Mouse (Mus musculus) intestine, postnatal 0 days (tissue): Measurements from ENCODE around the gene Smyd4. TPM values are rescaled to one million over a fixed set of nuclear protein-coding genes. Genes with fewer than 3 reads are reported as not detected.
A peak's percentile ranks its signal among the peaks of the same experiment; 100 is the strongest.

Experiments used
- ATAC-seq: fragments of 200-750 bp; cut with Nextera tagmentation; 2 replicates; pipeline ENCODE4 v1.8.0; 2017; ENCODE audit warnings: mild to moderate bottlenecking, moderate TSS enrichment, moderate library complexity
- H3K27ac ChIP-seq: fragments of 300-500 bp; sonication (generic); 2 replicates; pipeline ENCODE4 v1.5.1; 2014; ENCODE audit warnings: mild to moderate bottlenecking, low read depth, low read length, moderate library complexity
- H3K27me3 ChIP-seq: fragments of 300-500 bp; sonication (generic); replicated peaks from 2 replicates; pipeline ENCODE4 v1.6.1; 2014; ENCODE audit warnings: low read length, mixed read lengths; ENCODE audit not compliant: control insufficient read depth, insufficient read depth
- H3K36me3 ChIP-seq: fragments of 300-500 bp; sonication (generic); 2 replicates; pipeline ENCODE4 v1.6.1; 2014; ENCODE audit warnings: mild to moderate bottlenecking, moderate library complexity; ENCODE audit not compliant: control insufficient read depth, insufficient read depth
- H3K4me1 ChIP-seq: fragments of 300-500 bp; sonication (generic); replicated peaks from 2 replicates; pipeline ENCODE4 v1.6.1; 2014; ENCODE audit warnings: antibody characterized with exemption, low read length, mixed read lengths; ENCODE audit not compliant: control insufficient read depth, insufficient read depth
- H3K4me2 ChIP-seq: fragments of 300-500 bp; sonication (generic); replicated peaks from 2 replicates; pipeline ENCODE4 v1.6.1; 2014; ENCODE audit warnings: low read depth, mild to moderate bottlenecking, moderate library complexity
- H3K4me3 ChIP-seq: fragments of 300-500 bp; sonication (generic); 2 replicates; pipeline ENCODE4 v1.5.1; 2014; ENCODE audit warnings: low read depth, low read length
- H3K9ac ChIP-seq: fragments of 300-500 bp; sonication (generic); 2 replicates; pipeline ENCODE4 v1.6.1; 2014; ENCODE audit warnings: mild to moderate bottlenecking, low read depth, low read length
- H3K9me3 ChIP-seq: fragments of 300-500 bp; sonication (generic); 2 replicates; pipeline ENCODE4 v1.6.1; 2016; ENCODE audit warnings: mixed run types; ENCODE audit not compliant: control insufficient read depth
- CTCF ChIP-seq: sonication (generic); IDR thresholded peaks from 2 replicates; pipeline ENCODE4 v1.5.1; 2016; ENCODE audit warnings: low read depth, mild to moderate bottlenecking, control low read depth, antibody characterized with exemption, moderate library complexity
- WGBS: fragments of 180-500 bp; shearing (Covaris S2); extraction: QIAGEN DNeasy Blood & Tissue Kit; methylation state at CpG from one replicate; pipeline ENCODE4 v1.1.7; 2014; 5-methylcytosine and 5-hydroxymethylcytosine counted together
- polyA plus RNA-seq: library from polyadenylated mRNA; unstranded; fragments of >200 nt; fragmentation: Nextera tagmentation; extraction: Ambion mirVana; gene quantifications from 2 replicates; pipeline ENCODE4 v1.2.1, GENCODE M21; 2015

Gene Smyd4
- polyA plus RNA-seq, result 3.1 and 3.4 TPM in 2 replicates

DNA sequence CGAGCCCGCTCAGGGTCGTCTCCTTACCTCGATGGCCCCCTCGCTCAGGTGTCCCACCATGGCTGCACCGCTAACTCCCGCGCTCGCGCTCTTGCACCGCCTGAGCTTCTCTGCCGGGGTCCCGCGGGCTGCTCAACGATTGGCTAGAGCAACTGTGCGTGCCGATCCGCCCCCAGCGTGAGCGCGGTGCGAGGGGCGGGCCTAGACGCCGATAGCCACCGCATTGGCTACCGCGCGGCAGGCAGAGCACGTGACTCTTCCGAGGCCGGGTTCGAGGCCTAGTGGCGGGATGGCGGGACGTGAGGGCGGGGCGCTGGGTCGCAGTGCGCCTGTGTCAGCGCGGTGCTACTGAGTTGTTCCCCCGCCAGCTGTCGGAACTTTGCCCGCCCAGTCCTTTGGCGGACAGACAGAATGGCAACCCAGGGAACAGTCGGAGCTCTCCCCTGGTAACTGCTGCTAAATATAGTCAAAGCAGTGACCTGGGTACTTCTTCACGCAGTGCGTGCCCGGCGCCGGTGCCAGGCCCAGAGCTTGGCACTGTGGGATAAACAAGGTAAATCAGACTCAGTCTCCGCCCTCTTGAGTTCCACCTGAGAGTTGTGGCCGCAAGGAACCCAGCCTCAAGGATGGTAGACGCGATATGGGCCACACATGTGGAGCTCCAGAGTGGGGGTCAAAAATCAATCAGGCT lies at the start of gene Smyd4, which contains the start of gene Rpa1:
Smyd4 (plus strand) TSS at position 235 of the 691 bp plus-strand sequence.
Rpa1 (minus strand) TSS at position 126 of the 691 bp plus-strand sequence.
- peak; percentile 99 for ATAC-seq
- under 1% methylated on average over 55 of the region's 56 CpGs for WGBS
- H3K27ac ChIP-seq, result peak within 1 kb of the TSS; percentile 46; the same call in 1 of the 2 replicates
- H3K9ac ChIP-seq, result peak within 1 kb of the TSS; percentile 66
- H3K27me3 ChIP-seq, result no peaks in the 10 kb centered on the region
- H3K4me1 ChIP-seq, result no peaks in the 10 kb centered on the region
- H3K4me2 ChIP-seq, result peak within 1 kb of the TSS; percentile 89
- no peaks in the 10 kb centered on the region for H3K36me3 ChIP-seq
- H3K4me3 ChIP-seq, result peak within 1 kb of the TSS; percentile 76
- TF ChIP-seq CTCF, result peak; percentile 14
- no peaks in the 10 kb centered on the region for H3K9me3 ChIP-seq

DNA sequence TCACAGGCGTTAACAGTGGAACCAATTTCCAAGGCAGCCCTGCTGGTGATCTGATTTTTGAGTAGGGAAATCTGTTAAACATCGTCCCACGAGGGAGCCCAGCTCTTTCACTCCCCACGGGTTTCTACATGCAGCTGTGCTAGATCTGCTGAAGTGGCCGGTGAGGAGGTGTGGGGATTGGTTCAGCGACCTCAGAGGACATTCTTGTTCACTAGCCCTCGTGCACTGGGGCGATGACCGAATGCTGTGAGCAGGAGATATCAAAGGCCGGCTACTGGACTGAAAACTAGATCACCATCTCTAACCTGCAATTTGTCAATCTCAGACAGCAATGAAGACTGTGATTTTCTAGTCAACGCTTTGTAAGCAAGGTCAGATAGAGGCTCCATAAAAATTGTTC lies 49.7 kb upstream of the Smyd4 start:
- H3K9ac ChIP-seq, result no peak overlapping the region
- WGBS, result 36% methylated on average over 11 of the region's 11 CpGs
- peak overlapping the region; percentile 15; the same call in 1 of the 2 replicates for H3K27ac ChIP-seq
- H3K36me3 ChIP-seq, result peaks cover 34% of the 10 kb centered on the region
- no peaks in the 10 kb centered on the region for H3K9me3 ChIP-seq
- 0 out of 2 replicates have a peak, but pooled peaks cover 3% of the 10 kb centered on the region for H3K27me3 ChIP-seq
- ATAC-seq, result no peak
- H3K4me3 ChIP-seq, result no peak overlapping the region
- no peaks in the 10 kb centered on the region for H3K4me1 ChIP-seq
- no peak overlapping the region for H3K4me2 ChIP-seq
- TF ChIP-seq CTCF, result no peak

- Histone ChIP-seq H3K9ac (no peak overlapping the region), H3K36me3 (peaks cover 34% of the 10 kb centered on the region), H3K4me1 (no peaks in the 10 kb centered on the region), H3K9me3 (no peaks in the 10 kb centered on the region), H3K4me3 (no peak overlapping the region), H3K27me3 (0 out of 2 replicates have a peak, but pooled peaks cover 3% of the 10 kb centered on the region), H3K27ac (no peak overlapping the region), H3K4me2 (no peak overlapping the region)
- ATAC-seq, result no peak
- TF ChIP-seq CTCF, result no peak
- WGBS, result 82% methylated on average over 10 of the region's 10 CpGs
Measured at GRCm38 (mm10) chr11:75299786-75300185, 48.4 kb upstream of the Smyd4 start.

GRCm38 (mm10) chr11:75300954-75301353 lies 47.3 kb upstream of the Smyd4 start:
- no peak overlapping the region for H3K4me2 ChIP-seq
- no peak overlapping the region for H3K9ac ChIP-seq
- no peak for ATAC-seq
- WGBS, result 89% methylated on average over 9 of the region's 9 CpGs
- H3K4me1 ChIP-seq, result no peaks in the 10 kb centered on the region
- TF ChIP-seq CTCF, result no peak
- H3K9me3 ChIP-seq, result no peaks in the 10 kb centered on the region
- 0 out of 2 replicates have a peak, but pooled peaks cover 3% of the 10 kb centered on the region for H3K27me3 ChIP-seq
- H3K36me3 ChIP-seq, result peaks cover 43% of the 10 kb centered on the region
- H3K27ac ChIP-seq, result no peak overlapping the region
- no peak overlapping the region for H3K4me3 ChIP-seq

DNA sequence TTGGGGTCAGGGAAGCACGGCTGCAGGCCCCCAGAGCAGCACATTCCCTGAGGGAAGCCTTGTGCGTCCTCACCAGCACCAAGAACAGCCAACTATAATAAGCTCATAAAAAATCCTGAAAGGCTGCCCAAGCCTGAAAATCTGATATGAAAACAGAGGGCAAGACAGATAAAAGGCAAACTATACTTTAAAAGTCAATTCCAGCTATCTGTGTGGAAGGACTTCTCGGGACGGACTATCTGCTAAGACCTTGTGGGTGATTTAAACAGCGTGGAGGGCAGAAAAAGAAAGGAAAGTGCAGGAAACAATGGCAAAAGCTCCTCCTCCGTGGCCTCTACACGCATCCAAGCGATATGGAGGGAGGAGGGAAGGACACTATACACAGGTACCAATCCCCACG lies 43.4 kb upstream of the Smyd4 start:
- TF ChIP-seq CTCF, result no peak
- Histone ChIP-seq H3K4me1 (no peaks in the 10 kb centered on the region), H3K36me3 (peaks cover 64% of the 10 kb centered on the region), H3K9ac (no peak overlapping the region), H3K4me3 (no peak overlapping the region), H3K27me3 (no peaks in the 10 kb centered on the region), H3K27ac (no peak overlapping the region), H3K9me3 (no peaks in the 10 kb centered on the region), H3K4me2 (no peak overlapping the region)
- WGBS, result 73% methylated on average over 9 of the region's 9 CpGs
- ATAC-seq, result no peak

GRCm38 (mm10) chr11:75308650-75309049 lies 39.6 kb upstream of the Smyd4 start:
- Histone ChIP-seq H3K9ac (no peak overlapping the region), H3K4me1 (no peaks in the 10 kb centered on the region), H3K27ac (no peak overlapping the region), H3K4me3 (no peak overlapping the region), H3K36me3 (peaks cover 71% of the 10 kb centered on the region), H3K27me3 (no peaks in the 10 kb centered on the region), H3K9me3 (no peaks in the 10 kb centered on the region), H3K4me2 (no peak overlapping the region)
- 93% methylated on average over 4 of the region's 4 CpGs for WGBS
- TF ChIP-seq CTCF, result no peak
- no peak for ATAC-seq
